Mouse (Mus musculus) brain, adult 2 months (tissue): ENCODE measurements around the gene Mms19.
"Not testable (repeated sequence)": the region's sequence is repeated elsewhere in the genome, so short reads cannot be mapped to it uniquely, and the experiment has no call there.

Experiments used
- DNase-seq: peaks from one replicate; pipeline ENCODE4 v3.0.0; 2011; ENCODE audit warnings: low read depth, low spot score

The Mms19 gene

GRCm38 (mm10) chr19:41934124-41934523, 46.8 kb downstream of the Mms19 start:
- peak; percentile 15 for DNase-seq

DNA sequence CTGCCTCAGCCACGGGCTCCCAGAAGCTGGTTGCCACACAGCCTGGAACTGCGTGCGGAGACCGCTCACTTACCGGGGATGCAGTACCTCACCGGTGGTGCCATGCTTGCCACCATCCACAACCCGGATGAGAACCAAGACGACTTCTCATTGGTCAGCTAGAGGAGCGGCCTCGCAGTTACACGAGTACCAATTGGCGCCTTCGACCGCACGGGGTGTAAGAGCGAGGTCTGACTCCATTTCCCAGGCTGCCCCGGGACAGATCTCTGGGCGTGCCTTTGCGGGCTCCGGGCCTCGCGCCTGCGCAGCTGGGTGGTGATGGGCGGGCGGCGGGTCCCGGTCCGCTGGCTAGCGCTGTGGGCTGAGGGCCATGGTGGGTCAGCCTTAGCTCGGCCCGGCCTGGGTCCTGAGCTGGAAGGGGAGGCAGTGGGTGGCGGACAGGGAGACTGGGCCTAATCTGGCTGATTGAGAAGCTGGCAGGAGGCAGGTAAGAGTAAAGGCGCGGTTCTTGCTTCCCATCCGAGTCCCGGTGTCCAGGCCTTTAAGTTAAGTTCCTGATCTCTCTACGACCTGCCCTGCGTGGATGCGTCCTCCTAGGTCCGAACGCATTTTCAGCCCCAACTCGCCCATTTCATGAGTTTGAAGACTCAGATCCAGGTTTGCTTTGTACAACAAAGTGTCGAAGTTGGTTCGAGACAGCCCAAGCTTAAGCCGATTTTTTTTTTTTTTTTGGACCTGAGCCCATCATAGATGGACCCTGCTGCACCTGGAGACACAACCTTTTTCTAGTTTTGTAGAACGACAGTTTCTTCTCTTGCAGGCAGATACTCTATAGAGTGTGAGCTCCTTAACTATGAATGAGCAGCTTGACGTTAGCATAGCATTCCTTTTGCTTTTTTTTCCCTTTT, 47.5 kb downstream of the Mms19 start, which contains the start of the genes Exosc1 and Zdhhc16:
Gene Exosc1 (minus strand): TSS at position 245 of the 908 bp plus-strand sequence.
Gene Zdhhc16 (plus strand): TSS at position 302 of the 908 bp plus-strand sequence.
- peak; percentile 99 for DNase-seq

- peak; percentile 53 for DNase-seq
Measured at GRCm38 (mm10) chr19:41932686-41933085, 48.3 kb downstream of the Mms19 start.

GRCm38 (mm10) chr19:41920412-41921067, 60.4 kb downstream of the Mms19 start:
- no peak for DNase-seq

DNA sequence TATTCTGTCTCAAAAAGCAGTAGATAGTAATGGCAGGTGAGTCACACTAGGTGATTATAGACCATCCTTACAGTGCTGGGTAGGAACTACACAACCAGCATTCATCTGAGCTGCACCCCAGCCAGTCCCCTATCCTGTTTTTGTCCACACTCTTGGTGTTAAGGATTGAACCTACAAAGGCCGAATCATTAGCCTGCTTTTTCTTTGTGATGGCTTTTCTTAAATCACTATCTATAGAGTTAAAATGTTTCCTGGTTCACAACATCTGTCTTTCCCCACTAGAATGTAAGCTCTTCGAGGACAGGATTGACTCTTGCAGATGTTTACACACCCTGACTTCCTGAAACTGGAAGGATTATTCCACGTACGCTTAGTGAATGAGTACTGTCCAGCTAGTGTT, 61.5 kb downstream of the Mms19 start:
- DNase-seq, result no peak

DNA sequence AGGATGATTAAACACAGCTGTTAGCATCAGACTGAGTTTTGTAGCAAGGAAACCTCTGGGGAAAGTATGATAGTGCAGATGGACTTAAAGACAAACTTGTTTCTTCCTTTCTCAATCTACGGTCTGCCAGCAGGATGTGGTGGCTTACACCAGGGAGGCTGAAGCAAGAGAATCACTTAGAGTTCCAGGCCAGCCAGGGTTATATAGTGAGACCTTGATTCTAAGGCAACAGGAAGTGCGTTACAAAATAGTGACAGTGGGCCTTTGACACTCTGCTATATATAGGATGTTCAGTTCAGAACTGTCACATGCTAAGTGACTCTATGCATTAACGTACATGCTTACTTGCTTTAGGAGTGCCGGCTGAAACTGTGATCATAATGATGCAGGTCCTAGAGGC, 64.1 kb downstream of the Mms19 start:
- no peak for DNase-seq

- no peak for DNase-seq
Measured at GRCm38 (mm10) chr19:41915294-41915693, 65.7 kb downstream of the Mms19 start.

DNA sequence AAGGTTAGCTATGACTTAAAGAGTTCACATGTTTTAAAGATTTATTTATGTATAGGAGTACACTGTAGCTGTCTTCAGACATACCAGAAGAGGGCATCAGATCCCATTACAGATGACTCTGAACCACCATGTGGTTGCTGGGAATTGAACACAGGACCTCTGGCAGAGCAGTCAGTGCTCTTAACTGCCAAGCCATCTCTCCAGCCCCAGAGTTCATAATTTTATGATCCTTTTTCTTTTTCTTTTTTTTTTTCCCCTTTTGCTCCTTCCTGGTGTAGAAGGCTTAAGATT, 66.4 kb downstream of the Mms19 start:
- DNase-seq, result not testable (repeated sequence)

DNA sequence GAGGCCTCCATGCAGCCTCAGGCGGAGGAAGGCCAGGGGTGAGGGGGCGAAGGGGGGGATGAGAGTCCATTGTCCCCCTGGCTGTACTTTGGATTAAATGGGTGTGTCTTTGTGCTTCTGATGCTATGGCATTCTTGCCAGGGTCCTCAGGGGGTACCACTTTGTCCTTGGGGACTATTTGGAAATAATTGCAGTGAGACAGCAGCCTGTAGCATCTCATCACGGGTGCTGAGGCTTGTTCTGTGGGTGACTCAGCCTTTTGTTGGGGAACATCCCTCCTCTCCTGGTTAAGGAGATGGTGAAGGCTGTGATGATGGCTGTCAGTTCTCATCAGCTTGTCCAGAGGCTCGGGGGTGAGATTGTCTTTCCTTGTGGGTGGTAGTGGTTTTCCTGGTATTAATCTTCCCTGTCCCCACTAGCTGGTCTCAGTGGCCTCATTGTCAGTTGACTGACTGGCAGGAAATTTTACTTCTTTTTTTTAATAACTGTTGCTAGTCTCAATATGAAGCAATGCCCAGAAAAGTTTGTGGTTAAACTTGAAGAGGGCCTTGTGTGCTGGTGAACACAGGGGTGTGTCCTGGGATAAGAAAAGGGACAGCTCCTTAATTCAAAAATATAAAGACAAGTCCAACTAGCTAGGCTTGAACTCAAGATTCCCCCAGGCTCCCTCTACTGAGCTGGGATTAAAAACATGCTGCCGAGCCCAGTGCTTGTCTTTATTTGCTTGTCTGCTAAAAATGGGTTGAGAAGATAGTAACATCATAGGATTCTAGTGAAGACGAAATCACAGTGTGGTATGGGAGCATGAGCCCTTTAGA, 67.0 kb downstream of the Mms19 start:
- peak; percentile 21 for DNase-seq

DNA sequence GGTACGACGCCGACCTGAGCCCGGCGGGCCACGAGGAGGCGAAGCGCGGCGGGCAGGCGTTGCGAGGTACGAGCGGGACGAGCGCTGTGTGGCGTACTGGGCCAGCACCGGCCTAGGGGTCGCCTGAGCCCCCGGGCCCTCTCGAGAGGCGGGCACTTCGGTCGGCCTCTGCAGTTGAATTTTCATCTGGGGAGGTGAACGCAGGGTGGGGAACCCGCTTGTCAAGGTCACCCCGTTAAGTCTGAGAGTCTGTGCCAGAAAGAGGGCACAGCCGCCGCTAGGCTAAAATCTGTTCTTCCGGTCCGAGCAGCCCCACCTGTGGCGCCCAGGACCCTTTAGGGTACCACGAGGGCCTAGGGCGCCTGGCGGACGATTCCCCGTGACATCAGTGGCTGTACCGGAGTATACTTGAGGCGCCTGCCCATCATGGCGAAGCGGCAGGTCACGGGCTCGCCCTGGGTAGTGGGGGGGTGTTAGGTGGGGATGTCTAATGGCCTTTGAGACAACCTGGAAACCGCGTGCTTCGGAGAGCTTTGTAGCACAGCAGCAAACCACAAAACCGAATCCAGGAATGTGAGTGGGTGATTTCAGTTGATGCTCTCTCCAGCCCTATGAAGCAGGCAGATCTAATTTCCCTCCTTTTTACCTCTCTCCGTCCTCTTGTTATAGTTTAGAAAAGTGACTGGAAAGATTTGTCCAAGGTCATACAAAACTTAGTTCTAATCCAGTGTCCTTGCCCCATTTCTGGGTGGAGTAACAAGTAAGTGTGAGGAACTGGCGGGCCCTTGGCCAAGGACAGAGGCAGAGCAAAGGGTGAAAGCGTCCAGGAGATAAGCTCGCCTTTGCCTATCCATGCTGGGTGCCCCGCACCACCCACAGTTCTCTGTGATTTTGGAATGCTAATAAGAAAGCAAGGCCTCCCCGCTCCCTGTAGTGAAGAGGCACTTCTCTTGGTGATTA, 68.6 kb downstream of the Mms19 start:
- peak; percentile 51 for DNase-seq

- DNase-seq, result peak; percentile 99
Measured at GRCm38 (mm10) chr19:41911178-41912073, 69.5 kb downstream of the Mms19 start, which contains the start of gene Pgam1. Gene Pgam1 (plus strand): TSS chr19:41911923.

- DNase-seq, result no peak
Measured at GRCm38 (mm10) chr19:41910396-41910795, 70.6 kb downstream of the Mms19 start.

DNA sequence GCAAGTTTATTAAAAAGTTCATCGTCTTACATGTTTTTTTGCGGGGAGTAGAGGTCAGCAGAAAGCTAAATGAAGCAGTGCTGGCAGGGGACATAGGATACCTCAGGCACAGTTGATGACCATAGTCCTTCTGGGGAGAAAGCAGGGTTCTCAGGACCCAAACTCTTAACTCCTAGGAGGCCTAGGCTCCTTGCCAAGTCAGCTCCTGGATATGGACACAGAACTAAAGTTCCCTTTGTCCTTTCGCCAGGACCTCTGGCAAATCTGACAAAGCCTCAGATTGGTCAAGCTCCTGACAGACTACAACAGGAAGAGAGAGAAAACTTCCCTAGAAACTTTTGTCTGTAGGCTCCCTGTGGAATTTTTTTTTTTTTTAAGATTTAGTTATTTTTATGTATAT, 72.2 kb downstream of the Mms19 start:
- no peak for DNase-seq

- peak; percentile 61 for DNase-seq
Measured at GRCm38 (mm10) chr19:41907079-41907760, 73.7 kb downstream of the Mms19 start.

GRCm38 (mm10) chr19:41906311-41907078, 74.5 kb downstream of the Mms19 start:
- no peak for DNase-seq

- no peak for DNase-seq
Measured at GRCm38 (mm10) chr19:41905246-41905645, 75.7 kb downstream of the Mms19 start.

DNA sequence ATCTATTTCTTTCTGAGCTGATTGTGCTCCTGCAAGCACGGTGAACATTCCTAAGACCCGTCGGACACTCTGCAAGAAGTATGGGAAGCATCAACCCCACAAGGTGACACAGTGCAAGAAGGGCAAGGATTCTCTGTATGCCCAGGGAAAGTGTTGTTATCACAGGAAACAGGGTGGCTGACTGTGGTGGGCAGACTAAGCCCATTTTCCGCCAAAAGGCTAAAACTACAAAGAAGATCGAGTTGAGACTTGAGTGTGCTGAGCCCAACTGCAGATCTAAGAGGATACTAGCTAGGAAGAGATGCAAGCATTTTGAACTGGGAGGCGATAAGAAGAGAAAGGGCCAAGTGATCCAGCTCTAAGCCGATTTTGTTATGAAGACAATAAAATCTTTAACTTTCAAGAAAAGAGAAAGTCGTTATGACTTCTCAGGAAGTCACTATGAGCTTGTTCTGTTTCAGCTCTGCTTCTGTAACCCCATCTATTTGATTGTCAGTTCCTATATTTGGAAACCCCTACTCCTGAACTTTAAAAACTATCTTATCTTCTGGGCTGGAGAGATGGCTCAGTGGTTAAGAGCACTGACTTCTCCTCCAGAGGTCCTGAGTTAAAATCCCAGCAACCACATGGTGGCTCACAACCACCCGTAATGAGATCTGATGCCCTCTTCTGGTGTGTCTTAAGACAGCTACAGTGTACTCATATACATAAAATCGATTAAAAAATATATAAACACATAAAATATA, 77.9 kb downstream of the Mms19 start:
- no peak for DNase-seq

DNA sequence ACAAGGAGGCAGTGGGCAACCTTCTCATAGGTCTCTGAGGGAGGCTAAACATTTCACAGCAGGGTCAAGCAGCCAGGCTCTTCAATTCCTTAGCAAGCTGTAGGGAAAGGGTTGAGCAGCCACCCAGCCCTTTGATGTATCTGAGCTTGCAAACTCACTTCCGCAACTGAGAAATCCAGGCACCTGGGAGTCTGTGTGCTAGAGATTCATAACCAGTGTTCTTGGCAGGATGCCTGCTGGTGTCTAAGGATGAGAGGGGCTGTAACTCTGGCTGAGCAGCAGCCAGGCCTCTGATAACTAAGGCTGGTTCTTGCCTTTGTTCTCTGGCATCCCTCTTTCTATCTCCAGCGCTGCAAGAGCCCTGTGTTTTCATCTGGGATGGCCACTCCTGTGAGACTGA, 79.3 kb downstream of the Mms19 start:
- no peak for DNase-seq
